Mouse (Mus musculus) ES-E14 (cell line): ENCODE data around the gene Slc28a1.

Experiments
- HCFC1 ChIP-seq: IDR thresholded peaks from 2 replicates; pipeline ENCODE4 v1.6.1; 2012; ENCODE audit warnings: low read length, inconsistent platforms, borderline replicate concordance; ENCODE audit not compliant: insufficient read depth
- MAFK ChIP-seq: IDR thresholded peaks from 2 replicates; pipeline ENCODE4 v1.6.1; 2014; ENCODE audit warnings: mild to moderate bottlenecking, low read depth, low read length, inconsistent platforms; ENCODE audit not compliant: insufficient read depth
- ZC3H11A ChIP-seq: IDR thresholded peaks from 2 replicates; pipeline ENCODE4 v1.6.1; 2012; ENCODE audit warnings: low read depth, mild to moderate bottlenecking, inconsistent platforms, low read length, borderline replicate concordance
- ZNF384 ChIP-seq: IDR thresholded peaks from 2 replicates; pipeline ENCODE4 v1.6.1; 2012; ENCODE audit warnings: low read depth, low read length, inconsistent platforms

- TF ChIP-seq MAFK, result no peak
- TF ChIP-seq ZC3H11A, result no peak
- no peak for TF ChIP-seq ZNF384
- no peak for TF ChIP-seq HCFC1
Observed at GRCm38 (mm10) chr7:81189180-81189579, 74.6 kb downstream of the Slc28a1 start.
